Mouse (Mus musculus): ENCODE data around the gene Rpia.

Rpia gene

DNA sequence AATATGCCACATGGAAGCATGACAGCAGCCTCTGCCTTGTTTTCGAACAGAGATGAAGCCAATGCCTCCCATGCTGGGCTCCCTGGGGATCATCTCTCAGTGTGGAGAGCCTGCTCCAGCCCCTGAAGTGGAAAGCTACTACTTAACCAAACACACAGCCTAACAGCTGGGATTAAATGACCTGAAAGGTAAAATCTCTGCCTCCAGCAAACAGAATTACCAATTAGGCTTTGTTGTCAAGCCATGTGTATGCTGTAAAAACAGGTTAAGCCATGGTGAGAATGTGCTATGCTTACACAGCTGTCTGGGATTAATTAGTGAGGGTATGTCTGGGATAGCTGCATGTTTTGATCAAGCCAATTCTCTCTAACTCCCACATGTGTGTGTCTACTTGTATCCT, 42.3 kb downstream of the Rpia start:
- DNase-seq: no peak

DNA sequence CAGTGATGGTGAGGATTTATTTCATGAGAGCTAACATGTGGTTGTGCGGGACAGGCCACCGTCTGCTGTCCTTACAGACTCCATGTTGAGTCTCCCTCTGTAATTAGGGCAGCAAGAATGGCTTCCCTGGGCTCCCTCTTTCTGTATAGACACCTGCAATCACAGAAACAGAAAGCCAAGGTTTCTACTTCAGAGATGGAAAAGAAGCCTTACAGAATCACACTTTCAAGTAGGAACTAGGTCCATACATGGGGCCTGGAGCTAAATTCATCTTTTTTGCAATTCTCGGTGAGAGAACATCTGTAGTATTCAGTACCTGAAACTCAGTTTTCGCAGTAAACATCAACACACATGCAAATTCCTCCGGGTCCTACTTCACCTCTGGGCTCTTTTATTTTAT, 44.3 kb downstream of the Rpia start:
- DNase-seq: no peak

DNA sequence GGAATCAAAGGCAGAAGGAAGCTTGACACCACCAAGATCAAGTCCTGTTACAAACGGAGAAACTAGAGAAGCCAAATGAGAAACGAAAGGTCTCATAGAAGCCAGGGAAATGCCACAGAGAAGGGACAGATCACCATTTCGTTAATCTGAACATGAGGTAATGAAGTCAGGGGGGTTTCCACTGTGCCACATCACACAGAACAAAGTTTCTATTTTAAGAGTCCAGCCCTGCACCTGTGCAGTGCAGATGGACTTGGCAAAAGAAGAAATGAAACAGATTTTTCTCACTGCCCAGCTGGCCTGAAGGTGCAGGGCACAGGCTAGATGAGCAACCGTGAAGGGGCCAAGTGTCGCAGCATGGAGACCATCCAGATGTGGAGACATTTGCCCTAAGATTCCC, 48.1 kb downstream of the Rpia start:
- DNase-seq: no peak

DNA sequence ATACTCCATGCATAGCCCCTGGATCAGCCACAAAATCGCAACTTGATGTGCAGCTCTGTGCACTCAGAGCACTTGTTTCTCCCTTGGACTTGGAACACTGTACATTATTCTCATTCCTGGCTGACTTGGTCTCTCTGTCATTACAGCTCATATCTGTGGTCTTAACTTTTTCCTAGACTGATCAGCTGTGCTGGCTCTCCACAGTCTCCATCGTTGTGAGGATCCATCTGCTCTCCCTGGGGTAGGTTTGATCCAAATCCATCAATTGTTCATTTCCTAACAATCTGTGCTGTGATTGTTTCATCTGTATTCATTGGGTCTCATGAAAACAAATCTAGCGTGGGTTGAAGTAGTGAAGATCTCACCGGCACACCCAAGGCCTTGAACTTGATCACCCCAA, 49.2 kb downstream of the Rpia start:
- DNase-seq: no peak

DNA sequence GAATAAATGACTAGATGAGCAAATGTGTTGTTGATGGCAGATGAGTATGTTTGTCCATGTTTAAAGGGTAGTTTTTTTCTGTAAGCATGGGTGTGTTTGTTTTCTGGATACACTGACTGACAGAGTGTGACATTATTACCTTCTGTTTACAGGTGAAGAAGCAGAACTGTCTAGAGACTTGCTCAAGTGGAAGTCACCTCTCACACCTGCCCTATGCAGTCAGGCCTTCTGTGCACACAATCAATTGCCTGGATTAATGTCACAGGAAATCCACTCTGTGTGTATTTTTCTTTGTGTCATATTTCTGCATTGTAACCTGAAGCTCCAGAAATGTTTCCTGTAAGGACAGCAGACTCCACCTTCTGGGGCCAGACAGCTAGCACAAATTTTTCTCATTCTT, 51.5 kb downstream of the Rpia start:
- no peak for DNase-seq

DNA sequence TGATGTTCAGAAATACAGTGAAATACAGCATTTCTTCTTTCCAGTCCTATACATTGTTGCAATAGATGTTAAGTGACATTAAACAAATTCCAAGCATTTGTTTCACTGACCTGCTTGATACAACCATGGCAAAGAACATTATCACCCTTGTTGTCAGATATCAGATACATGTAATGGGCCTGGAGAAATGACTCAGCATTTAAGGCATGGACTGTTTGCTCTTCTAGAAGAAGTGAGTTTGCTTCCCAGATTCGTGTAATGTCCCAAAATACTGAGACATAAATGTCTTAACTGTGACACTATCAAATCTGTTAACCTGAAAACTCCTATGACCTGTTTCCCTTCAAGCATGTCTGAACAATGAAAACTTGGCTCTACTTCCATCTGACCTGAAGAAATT, 52.6 kb downstream of the Rpia start:
- DNase-seq: no peak

DNA sequence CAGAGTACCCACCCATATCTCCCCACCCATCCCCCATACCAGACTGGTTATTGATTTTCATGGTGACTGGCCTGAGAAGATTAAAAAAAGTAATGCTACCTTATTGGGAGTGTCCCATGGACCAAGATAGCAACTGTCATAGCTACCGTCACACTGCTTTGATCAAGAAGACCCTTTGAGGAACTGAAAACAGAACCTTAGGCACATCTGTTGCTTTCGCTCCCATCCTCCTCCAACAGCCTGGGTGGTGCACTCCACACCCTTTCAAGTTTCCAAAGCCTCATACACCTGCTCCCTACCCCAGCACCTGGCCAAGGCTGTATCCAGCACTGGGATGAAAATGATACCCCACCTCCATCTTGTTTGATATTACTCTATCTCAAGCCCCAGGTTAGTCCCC, 56.5 kb downstream of the Rpia start:
- DNase-seq: no peak

DNA sequence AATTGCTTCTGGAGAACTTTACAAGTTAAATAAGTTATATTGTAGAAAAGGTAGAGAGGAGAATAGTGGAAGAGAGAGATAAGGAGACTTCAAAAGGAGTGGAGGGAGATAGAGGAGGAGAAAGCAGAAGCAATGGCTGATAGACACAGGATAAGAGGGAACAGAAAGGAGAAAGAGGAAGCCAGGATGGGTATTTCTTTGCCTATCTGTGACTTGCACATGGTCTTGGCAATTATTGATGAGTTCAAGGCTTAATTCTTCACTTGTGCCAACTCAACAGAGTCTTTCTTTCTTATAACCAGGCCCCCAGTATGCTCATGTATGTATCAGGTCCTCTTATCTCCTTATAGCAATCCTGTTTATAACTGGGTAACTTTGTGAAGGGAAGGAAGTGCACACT, 61.2 kb downstream of the Rpia start:
- DNase-seq: no peak

DNA sequence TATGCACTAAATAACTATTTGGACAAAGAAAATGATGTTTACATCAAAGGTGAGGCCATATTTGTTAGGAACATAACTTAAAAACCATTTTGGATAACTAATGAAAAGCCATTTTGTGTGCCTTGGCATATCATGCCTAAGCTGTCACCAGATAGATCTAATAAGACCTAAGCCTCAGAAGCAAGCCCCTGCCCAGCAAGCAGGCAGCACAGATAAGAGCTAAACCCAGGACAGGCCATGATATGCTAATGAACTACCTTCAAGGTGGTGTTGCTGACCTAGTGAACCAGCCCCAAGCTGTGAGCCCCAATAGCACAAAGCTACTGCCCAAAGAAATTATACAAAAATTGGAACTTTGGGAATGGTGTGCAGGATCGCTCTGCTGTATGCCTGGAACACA, 62.9 kb downstream of the Rpia start:
- no peak for DNase-seq

DNA sequence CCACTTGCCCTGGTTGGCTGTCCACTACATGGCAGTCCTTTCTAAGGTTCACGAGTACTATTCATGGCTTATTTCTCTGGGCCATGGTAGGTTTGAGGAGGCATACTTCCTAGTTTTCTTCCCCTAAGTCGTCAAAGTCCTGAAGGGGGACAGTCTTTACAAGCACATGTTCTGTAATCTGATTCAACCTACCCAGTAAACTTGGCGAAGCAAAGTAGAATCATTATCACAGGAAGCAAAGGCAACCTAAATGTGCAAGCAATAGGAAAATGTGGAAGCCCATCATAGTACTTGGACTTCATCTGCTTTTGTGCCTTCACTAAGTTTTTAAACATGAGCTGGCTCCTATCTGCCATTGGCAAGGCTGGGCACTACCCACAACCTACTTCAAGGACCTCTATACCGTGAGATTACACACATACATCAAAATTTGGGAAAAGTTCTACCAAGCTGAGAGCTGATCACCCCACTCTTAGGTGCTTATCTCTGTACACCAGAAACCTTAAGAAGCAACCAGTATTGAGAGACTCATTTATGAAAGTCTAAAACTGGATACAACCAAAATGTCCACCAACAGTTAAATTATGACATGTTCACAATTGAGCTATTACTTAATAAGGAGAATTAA, 64.8 kb downstream of the Rpia start:
- DNase-seq: no peak

DNA sequence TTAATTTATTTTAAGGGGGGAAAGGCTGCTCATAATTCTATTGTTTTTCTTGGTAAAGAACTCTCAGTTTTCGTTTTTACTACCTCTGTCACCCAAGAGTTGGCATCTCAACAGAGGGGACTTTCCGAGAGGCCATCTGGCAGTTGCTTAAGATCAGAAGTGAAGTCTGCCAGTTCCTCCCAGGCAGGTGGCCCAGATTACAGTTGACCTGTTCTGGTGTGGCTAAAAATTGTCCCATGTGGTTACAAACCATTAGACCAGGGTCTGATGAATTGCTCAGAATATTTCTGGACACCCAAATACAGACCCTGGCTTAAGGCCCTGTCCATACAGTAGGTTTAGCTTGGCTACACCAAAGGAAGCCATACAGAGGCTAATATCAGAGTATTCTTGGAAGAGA, 66.4 kb downstream of the Rpia start:
- DNase-seq: no peak

DNA sequence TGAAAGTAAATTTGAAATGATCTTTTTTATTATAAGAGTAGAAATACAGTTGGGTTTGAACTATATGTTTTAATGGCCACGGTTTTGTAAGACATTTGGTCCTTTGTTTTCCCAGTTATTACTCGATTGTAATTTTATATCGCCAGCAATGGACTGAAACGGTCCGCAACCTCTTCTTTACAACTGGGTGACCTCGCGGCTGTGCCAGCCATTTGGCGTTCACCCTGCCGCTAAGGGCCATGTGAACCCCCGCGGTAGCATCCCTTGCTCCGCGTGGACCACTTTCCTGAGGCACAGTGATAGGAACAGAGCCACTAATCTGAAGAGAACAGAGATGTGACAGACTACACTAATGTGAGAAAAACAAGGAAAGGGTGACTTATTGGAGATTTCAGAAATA, 67.3 kb downstream of the Rpia start:
- DNase-seq: no peak

DNA sequence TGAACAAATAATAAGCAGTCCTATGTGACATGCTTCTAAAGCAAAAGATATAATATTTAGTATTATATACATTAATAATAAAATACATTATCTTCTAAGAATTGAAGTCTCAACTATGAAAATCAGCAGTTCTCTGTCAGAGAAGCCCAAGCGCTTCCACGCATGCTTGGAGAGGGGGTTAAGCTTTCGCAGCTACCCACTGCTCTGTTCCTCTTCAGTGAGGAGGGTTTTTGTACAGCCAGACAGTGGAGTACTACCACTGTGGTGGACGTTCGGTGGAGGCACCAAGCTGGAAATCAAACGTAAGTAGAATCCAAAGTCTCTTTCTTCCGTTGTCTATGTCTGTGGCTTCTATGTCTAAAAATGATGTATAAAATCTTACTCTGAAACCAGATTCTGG, 69.7 kb downstream of the Rpia start:
- no peak for DNase-seq

DNA sequence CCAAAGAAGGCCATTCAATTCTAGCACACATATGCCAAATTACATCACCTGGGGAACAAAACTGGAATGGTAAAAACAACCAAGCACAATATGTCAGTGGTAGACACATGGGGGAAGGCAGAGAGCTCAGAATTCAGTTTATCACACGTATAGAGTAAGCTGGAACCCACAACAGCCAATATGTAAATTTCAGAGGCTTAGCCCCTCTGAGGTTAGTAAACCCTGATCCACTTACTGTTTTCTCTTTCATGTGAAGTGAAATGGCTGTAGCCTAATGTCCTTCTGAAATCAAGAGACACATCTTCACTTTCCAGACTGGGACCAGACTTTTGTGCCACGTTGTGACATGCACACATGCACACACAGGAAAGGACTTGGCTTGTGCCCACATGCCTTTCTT, 73.3 kb downstream of the Rpia start:
- DNase-seq: no peak

DNA sequence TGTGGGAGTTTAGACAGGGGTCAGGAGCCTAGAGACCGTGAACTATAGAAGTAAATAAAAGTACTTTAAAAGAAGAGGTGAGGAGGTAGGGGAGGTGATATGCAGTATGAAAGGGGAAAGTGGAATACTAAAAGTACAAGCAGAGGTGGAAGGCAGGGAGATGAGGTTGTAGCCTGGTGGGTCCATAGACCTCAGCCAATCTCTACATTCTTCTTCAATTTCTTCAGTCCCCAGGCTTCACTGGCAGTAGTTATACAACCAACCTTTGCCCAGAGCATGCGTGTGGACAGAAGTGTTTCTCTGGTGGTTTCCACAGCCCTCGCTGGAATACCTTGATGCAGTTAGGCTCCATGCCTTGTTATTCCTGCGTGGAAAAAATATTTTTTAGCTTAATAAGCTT, 73.9 kb downstream of the Rpia start:
- no peak for DNase-seq

DNA sequence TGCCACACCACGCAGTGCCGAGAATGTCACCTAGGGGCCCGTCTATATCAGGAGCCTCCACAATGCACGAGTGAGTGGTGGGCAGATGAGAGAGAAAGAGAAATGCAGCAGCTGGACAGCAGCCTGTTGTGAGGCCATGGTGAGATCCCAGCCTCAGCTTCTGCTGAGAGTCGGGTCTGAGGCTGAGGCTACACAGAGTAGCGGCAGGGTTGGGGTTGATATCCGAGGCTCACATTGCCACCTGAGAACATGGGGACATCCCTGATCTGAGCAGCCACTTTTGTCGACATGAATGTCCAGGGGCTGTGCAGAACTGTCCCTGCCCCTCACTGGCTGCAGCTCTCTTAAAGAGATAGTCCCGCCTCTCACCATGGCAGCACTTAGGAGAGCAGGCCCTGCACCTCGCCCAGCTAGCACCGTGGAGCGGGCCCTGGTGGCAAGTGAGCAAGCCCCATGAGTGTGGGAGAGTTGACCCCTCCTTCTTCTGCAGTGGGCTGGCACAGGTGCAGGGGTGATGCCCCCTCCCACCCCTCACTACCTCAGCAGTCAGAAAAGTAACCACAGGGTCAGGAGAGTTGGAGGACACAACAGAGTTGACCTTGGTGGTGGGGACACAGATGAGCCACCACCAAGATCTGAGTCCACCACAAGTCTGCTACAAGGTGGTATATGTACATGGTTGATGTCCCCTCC, 75.2 kb downstream of the Rpia start:
- no peak for DNase-seq

All from kidney, adult 11 months (tissue).